Mouse (Mus musculus) right cerebral cortex, postnatal 4 days (tissue): ENCODE results near the gene Sertad2.
A peak's percentile ranks its signal among the peaks of the same experiment; 100 is the strongest.

Experiments used
- DNase-seq: peaks from one replicate; pipeline ENCODE4 v3.0.0-alpha.2; 2022

Gene Sertad2

GRCm38 (mm10) chr11:20646986-20647726, 104.1 kb downstream of the Sertad2 start:
- no peak for DNase-seq

DNA sequence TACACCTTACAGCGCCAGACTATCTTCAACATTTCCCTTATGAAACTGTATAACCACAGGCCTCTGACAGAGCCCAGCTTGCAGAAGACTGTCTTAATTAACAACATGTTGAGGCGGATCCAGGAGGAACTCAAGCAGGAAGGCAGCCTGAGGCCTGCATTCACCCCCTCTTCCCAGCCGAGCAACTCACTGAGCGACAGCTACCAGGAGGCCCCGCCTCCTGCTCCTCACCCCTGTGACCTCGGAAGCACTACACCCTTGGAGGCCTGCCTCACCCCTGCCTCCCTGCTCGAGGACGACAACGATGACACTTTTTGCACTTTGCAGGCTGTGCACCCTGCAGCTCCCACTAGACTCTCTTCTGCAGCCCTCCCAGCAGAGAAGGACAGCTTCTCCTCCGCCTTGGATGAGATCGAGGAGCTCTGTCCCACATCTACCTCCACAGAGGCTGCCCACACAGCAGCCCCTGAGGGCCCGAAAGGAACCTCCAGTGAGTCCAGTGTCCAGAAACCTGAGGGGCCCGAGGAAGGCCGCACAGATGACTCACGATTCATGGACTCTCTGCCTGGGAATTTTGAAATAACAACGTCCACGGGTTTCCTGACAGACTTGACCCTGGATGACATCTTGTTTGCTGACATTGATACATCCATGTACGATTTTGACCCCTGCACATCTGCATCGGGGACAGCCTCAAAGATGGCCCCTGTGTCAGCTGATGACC, 105.0 kb downstream of the Sertad2 start:
- no peak for DNase-seq

DNA sequence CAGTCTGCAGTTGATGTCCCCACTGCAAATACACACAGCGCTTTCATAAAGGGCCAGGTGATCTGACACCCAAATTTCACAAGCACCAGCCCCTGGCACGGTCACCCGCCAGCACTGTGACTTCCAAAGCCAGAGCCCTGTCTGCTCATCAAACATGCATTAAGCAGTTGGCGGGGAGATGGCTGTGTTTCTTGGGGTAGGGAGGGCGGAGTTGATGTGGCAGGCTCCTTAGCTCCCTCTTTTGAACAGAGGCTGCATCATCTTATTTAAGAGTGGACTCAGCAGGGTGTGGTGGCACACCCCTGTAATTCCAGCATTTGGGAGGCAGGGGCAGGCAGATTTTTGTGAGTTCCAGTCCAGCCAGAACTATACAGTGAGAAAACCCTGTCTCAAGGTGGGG, 106.4 kb downstream of the Sertad2 start:
- DNase-seq = no peak

GRCm38 (mm10) chr11:20650006-20650639, 107.1 kb downstream of the Sertad2 start:
- DNase-seq = no peak

DNA sequence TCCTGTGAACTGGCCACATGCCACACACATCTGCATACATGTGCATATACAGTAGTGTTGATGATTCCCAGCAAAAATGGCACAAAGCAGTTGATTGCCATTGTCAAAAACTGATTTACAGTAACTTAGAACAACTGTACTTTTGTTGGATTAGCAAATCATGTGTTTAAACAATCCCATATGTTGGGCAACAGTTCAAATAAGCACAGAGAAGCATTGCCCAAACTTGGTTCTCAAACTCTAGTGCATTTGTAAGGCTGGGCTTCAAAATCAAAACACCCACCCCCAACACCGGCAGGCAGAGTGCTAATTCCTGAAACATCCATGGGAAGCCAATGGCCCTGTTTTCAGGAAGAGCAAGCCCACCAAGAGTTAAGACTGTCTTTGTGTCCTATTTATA, 108.1 kb downstream of the Sertad2 start:
- no peak for DNase-seq

- peak; percentile 66 for DNase-seq
These were observed 113.0 kb downstream of the Sertad2 start for GRCm38 (mm10) chr11:20655795-20656710.

GRCm38 (mm10) chr11:20656711-20657057, 113.6 kb downstream of the Sertad2 start:
- no peak for DNase-seq

DNA sequence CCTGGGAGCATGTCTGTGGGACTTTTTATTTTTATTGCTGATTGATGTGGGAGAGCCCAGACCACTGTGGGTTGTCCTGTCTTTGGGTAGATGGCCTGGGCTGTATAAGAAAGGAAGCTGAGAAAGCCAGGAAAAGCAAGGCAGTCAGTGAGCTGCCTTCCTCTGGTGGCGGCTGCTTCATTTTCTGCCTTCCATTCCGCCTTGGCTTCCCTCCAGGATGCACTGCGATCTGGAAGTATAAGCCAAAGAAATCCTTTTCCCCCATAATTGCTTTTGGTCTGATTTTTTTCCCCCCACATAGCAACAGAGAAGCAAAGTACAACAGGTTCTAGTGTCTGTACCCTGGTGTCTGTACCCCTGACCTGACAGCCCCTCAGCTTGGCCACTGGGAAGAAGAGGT, 116.0 kb downstream of the Sertad2 start:
- peak; percentile 77 for DNase-seq

DNA sequence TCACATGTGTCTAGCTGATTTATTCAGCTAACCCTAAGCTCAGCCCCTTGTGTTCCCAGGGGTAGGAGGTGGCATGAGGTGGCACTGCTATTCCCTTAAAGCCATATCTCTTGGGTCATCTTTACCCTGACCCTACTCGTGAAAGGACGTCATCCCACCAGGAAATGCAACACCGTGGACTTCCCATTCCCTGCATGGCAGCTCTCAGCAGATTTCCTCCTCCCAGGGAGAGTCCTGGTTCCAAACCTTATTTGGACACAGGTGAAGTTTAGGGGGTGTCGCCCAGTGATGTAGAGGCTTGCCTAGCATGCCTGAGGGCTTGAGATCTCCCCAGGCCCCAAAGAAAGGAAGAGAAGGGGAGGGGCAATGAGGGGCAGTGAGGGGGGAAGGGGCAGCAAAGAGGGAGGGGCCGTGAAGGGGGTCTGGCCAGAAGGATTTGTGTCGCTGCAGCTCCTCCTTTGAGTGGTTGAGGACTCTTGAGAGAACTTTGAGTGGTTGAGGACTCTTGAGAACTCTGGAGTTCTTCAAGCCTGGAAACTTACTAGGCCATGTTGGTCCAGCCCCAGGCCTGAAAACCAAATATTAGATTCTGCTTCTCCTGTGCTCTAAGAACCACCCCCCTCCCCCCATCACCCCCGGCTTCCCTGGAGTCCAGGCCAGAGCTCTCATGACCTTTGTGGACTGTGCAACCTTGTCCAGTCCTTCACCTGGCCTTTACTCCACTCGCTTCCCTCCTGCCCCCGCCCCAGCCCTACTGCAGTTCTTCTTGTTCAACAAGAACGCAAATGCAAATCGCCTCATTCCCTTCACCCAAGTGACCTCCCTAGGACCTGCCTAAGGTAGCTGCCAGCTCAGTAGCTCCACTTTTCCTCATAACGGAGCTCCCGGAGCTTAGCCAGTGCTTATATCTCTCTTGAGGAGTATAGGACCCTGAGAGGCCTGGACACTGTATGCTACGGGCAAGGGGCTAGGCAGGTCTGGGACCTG, 117.4 kb downstream of the Sertad2 start:
- no peak for DNase-seq

GRCm38 (mm10) chr11:20661652-20662051, 118.6 kb downstream of the Sertad2 start:
- DNase-seq = no peak

DNA sequence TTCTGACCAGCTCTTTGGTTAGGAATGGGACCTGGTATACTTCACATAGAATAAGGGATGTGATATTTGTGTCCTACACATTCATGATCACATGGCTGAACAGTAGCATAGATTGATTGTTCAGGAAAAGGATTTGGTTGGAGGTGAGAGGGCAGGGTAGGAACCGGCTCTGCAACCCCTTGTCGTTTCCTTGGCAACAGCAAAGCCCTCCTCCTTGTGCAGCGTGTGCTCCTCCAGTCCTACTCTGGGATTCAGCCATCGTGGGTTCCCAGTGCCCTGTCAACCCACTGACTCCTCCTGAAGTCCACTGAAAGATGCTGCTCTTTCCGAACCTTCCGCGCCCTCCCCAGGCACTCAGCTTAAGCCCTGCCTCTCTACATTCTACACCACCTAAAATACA, 119.8 kb downstream of the Sertad2 start:
- DNase-seq = no peak

- DNase-seq = no peak
These were observed 120.6 kb downstream of the Sertad2 start for GRCm38 (mm10) chr11:20663580-20664198.

- no peak for DNase-seq
These were observed 121.8 kb downstream of the Sertad2 start for GRCm38 (mm10) chr11:20664878-20665277.

DNA sequence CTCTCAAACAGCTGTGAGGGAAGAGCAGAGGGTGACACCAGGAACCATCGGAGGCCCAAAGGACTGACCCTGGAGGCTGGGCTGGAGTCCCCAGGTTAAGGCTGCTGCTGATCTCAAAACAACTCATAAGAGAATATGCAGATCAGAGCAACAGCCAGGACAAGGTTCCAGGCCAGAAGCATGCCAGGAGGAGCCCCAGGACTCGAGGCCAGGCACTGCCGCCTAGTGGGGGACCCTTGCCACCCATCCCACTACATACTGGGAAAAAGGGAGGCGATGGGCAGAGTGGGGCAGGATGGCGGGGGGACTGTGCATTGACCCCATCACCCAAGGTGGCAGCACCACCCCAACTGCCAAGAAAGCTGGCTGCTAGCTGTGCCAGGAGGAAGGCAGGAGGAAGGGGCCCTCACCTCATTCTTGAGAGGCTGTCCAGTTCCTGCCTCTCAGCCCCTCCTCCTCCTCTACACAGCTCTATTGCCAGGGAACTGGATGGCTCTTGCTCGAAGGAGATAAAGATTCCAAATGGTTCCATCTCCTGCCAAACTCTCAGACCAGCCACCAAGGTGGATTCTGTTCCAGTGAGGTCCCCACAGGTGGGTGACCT, 128.8 kb downstream of the Sertad2 start:
- no peak for DNase-seq

- DNase-seq = no peak
These were observed 129.5 kb downstream of the Sertad2 start for GRCm38 (mm10) chr11:20672513-20672912.

- no peak for DNase-seq
These were observed 136.3 kb downstream of the Sertad2 start for GRCm38 (mm10) chr11:20679396-20679795.

DNA sequence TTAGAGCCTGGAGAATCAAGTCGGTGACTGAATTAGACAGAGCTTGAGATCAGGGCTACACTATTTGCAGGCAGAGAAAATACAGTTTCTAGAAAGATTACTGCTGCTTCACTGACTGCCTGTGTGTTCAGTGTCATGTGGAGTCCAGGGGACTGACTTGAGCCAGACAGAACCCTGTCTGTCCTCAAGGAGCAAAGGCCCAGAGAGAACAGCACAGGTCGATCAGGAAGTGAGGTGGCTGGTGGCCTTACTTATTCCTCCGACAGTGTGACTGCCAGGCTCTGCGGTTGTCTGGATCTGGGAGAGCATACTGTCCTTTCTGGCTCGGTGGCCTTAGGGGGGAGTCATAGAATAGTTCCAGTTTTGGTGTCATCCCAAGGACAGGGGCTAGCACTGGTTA, 137.7 kb downstream of the Sertad2 start:
- DNase-seq = no peak

GRCm38 (mm10) chr11:20681679-20682078, 138.6 kb downstream of the Sertad2 start:
- DNase-seq = no peak

- peak; percentile 70 for DNase-seq
These were observed 147.9 kb downstream of the Sertad2 start for GRCm38 (mm10) chr11:20691000-20691399.
